Mouse (Mus musculus) lung, adult 18-20 months (tissue): ENCODE results near the gene Irgc1.
A peak's percentile ranks its signal among the peaks of the same experiment; 100 is the strongest.
"Not testable (repeated sequence)": the region's sequence is repeated elsewhere in the genome, so short reads cannot be mapped to it uniquely, and the experiment has no call there.

Experiments used
- DNase-seq, 2 experiments: peaks; one replicate each; pipeline ENCODE4 v3.0.0; 2022; ENCODE audit warnings: mixed read lengths in 2 of 2

Gene Irgc1

GRCm38 (mm10) chr7:24451855-24452311, at the start of gene Irgc1:
Irgc1 (minus strand) TSS chr7:24452297.
- no peak for DNase-seq

- DNase-seq: peak; percentile 24 to 28
Observed at GRCm38 (mm10) chr7:24501492-24501891, 49.4 kb upstream of the Irgc1 start.

GRCm38 (mm10) chr7:24500929-24501328, 48.8 kb upstream of the Irgc1 start:
- peak in 1 of 2 experiments; percentile 21 for DNase-seq

GRCm38 (mm10) chr7:24499856-24500577, 47.9 kb upstream of the Irgc1 start:
- DNase-seq: peak in 1 of 2 experiments; percentile 31

- DNase-seq: no peak
Observed at GRCm38 (mm10) chr7:24488303-24488702, 36.2 kb upstream of the Irgc1 start.

- DNase-seq: no peak
Observed at GRCm38 (mm10) chr7:24487403-24487802, 35.3 kb upstream of the Irgc1 start.

GRCm38 (mm10) chr7:24486654-24487130, 34.6 kb upstream of the Irgc1 start:
- DNase-seq: no peak

- DNase-seq: no peak
Observed at GRCm38 (mm10) chr7:24485481-24485880, 33.4 kb upstream of the Irgc1 start.

- not testable (repeated sequence) for DNase-seq
Observed at GRCm38 (mm10) chr7:24483291-24483690, 31.2 kb upstream of the Irgc1 start.

GRCm38 (mm10) chr7:24482208-24483020, 30.3 kb upstream of the Irgc1 start:
- no peak for DNase-seq

- peak; percentile 70 to 74 for DNase-seq
Observed at GRCm38 (mm10) chr7:24481474-24482207, 29.5 kb upstream of the Irgc1 start, which contains the start of gene Cadm4. Cadm4 (plus strand) TSS chr7:24482023.

- no peak for DNase-seq
Observed at GRCm38 (mm10) chr7:24480986-24481473, 28.9 kb upstream of the Irgc1 start.

GRCm38 (mm10) chr7:24480121-24480941, 28.2 kb upstream of the Irgc1 start:
- DNase-seq: no peak

GRCm38 (mm10) chr7:24479685-24480084, 27.6 kb upstream of the Irgc1 start:
- DNase-seq: no peak

GRCm38 (mm10) chr7:24478911-24479310, 26.8 kb upstream of the Irgc1 start:
- DNase-seq: no peak

- no peak for DNase-seq
Observed at GRCm38 (mm10) chr7:24476856-24477255, 24.8 kb upstream of the Irgc1 start.

GRCm38 (mm10) chr7:24476338-24476737, 24.2 kb upstream of the Irgc1 start:
- no peak for DNase-seq

GRCm38 (mm10) chr7:24474811-24475506, 22.9 kb upstream of the Irgc1 start:
- no peak for DNase-seq

GRCm38 (mm10) chr7:24473913-24474529, 21.9 kb upstream of the Irgc1 start:
- peak; percentile 51 to 53 for DNase-seq

- no peak for DNase-seq
Observed at GRCm38 (mm10) chr7:24472937-24473336, 20.8 kb upstream of the Irgc1 start.

- DNase-seq: no peak
Observed at GRCm38 (mm10) chr7:24472442-24472841, 20.3 kb upstream of the Irgc1 start.
